Mouse (Mus musculus) cerebellum, adult 2 months (tissue): ENCODE data around the gene Iqsec3. TPM values are rescaled to one million over a fixed set of nuclear protein-coding genes. Genes with fewer than 3 reads are reported as not detected.

Source experiments
- DNase-seq, 2 experiments: peaks; one replicate each; pipeline ENCODE4 v3.0.0; 2021
- H3K27ac ChIP-seq: fragments of 200-500 bp; 2 replicates; pipeline ENCODE4 v1.5.1; 2012; ENCODE audit warnings: low read length, control low read depth, inconsistent platforms; ENCODE audit not compliant: insufficient read depth
- H3K27me3 ChIP-seq: fragments of 200-500 bp; 2 replicates; pipeline ENCODE4 v1.6.1; 2012; ENCODE audit warnings: inconsistent platforms, mild to moderate bottlenecking, low read length, moderate library complexity; ENCODE audit not compliant: control insufficient read depth, insufficient read depth
- H3K4me1 ChIP-seq: fragments of 200-500 bp; 2 replicates; pipeline ENCODE4 v1.6.1; 2011; ENCODE audit warnings: low read length; ENCODE audit not compliant: control insufficient read depth, insufficient read depth
- H3K4me3 ChIP-seq: fragments of 200-500 bp; replicated peaks from 2 replicates; pipeline ENCODE3; 2011; ENCODE audit warnings: mild to moderate bottlenecking, low read depth, low read length, control low read depth; ENCODE audit not compliant: insufficient read depth
- CTCF ChIP-seq: fragments of 200-500 bp; IDR thresholded peaks from 2 replicates; pipeline ENCODE4 v1.5.1; 2011; ENCODE audit warnings: low read depth, mild to moderate bottlenecking, control low read depth, low read length, moderate library complexity, borderline replicate concordance; ENCODE audit not compliant: insufficient read depth
- POLR2A ChIP-seq: fragments of 200-500 bp; IDR thresholded peaks from 2 replicates; pipeline ENCODE4 v1.6.1; 2011; ENCODE audit warnings: low read length, control low read depth, borderline replicate concordance; ENCODE audit not compliant: insufficient read depth
- WGBS: fragments of 180-500 bp; shearing (Covaris S2); methylation state at CpG from one replicate; pipeline ENCODE4 v1.1.7; 2018; 5-methylcytosine and 5-hydroxymethylcytosine counted together
- polyA plus RNA-seq: library from polyadenylated mRNA; depleted of rRNA; stranded (reverse); fragments of >200 nt; gene quantifications from 2 replicates; pipeline ENCODE4 v1.2.3, GENCODE M21; 2012; rRNA removed

Gene Iqsec3
- polyA plus RNA-seq, 1 experiment = 66.5 TPM

DNA sequence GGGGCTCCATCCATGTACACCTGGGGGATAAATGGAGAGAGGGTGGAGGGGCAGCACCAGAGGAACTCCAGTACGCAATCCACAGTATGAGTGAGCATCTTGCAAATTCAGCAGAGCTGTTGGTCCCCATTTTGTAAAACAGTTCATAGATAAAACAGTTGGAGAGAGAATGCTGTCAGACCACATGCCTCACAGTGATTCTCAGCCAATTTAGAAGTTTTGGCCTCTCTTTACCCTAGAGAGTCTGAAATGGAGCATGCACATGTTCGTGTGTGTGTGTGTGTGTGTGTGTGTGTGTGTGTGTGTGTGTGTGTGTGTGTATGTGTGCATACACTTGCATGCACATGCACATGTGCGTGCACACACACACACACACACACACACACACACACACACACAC is 148.2 kb downstream of the Iqsec3 start:
- WGBS = 47% methylated on average over 3 of the region's 3 CpGs
- DNase-seq = no peak
- H3K4me3 ChIP-seq = no peak overlapping the region
- H3K27ac ChIP-seq = no peak overlapping the region
- H3K27me3 ChIP-seq = peaks cover 2% of the 10 kb centered on the region; the same call in 1 of the 2 replicates
- H3K4me1 ChIP-seq = peaks cover 18% of the 10 kb centered on the region
- TF ChIP-seq POLR2A (no peak), CTCF (no peak)

Other genes starting within 250 kb of the Iqsec3 start
- 2.4 and 2.6 TPM in 2 replicates for gene Usp18, start 227.8 kb downstream of the Iqsec3 start, polyA plus RNA-seq
- gene Slc6a13, start 173.5 kb downstream of the Iqsec3 start, polyA plus RNA-seq = 6.2 and 11.7 TPM in 2 replicates
- gene Slc6a12, start 130.6 kb downstream of the Iqsec3 start, polyA plus RNA-seq = 5.6 and 7.5 TPM in 2 replicates
- 17.8 and 25.0 TPM in 2 replicates for gene A2m, start 161.7 kb upstream of the Iqsec3 start, polyA plus RNA-seq